Mouse (Mus musculus) thymus, adult 2 months (tissue): Measurements from ENCODE around the gene Actr5. TPM values are rescaled to one million over a fixed set of nuclear protein-coding genes. Genes with fewer than 3 reads are reported as not detected.

ENCODE experiments used
- DNase-seq: peaks from one replicate; pipeline ENCODE4 v3.0.0; 2021
- H3K27ac ChIP-seq: fragments of 200-500 bp; 2 replicates; pipeline ENCODE4 v1.5.1; 2012; ENCODE audit warnings: low read length, control low read depth; ENCODE audit not compliant: control insufficient read depth, insufficient read depth
- H3K27me3 ChIP-seq: fragments of 200-500 bp; 2 replicates; pipeline ENCODE4 v1.6.1; 2012; ENCODE audit warnings: mild to moderate bottlenecking, low read length, moderate library complexity, mixed read lengths; ENCODE audit not compliant: control insufficient read depth, insufficient read depth
- H3K36me3 ChIP-seq: fragments of 200-500 bp; 2 replicates; pipeline ENCODE4 v1.6.1; 2012; ENCODE audit warnings: mild to moderate bottlenecking, low read length, moderate library complexity; ENCODE audit not compliant: control insufficient read depth, insufficient read depth
- H3K4me1 ChIP-seq: fragments of 200-500 bp; replicated peaks from 2 replicates; pipeline ENCODE4 v1.6.1; 2012; ENCODE audit warnings: low read length; ENCODE audit not compliant: control insufficient read depth, insufficient read depth
- H3K4me3 ChIP-seq: fragments of 200-500 bp; 2 replicates; pipeline ENCODE4 v1.5.1; 2012; ENCODE audit warnings: mild to moderate bottlenecking, low read length, control low read depth, moderate library complexity; ENCODE audit not compliant: control insufficient read depth, insufficient read depth
- CTCF ChIP-seq: fragments of 200-500 bp; IDR thresholded peaks from 2 replicates; pipeline ENCODE4 v1.5.1; 2012; ENCODE audit warnings: mild to moderate bottlenecking, control low read depth, low read length, moderate library complexity, borderline replicate concordance; ENCODE audit not compliant: control insufficient read depth, poor library complexity, insufficient read depth; ENCODE audit errors: extremely low read depth
- POLR2A ChIP-seq: fragments of 200-500 bp; IDR thresholded peaks from 2 replicates; pipeline ENCODE4 v1.6.1; 2012; ENCODE audit warnings: mild to moderate bottlenecking, low read length, control low read depth, moderate library complexity; ENCODE audit not compliant: control insufficient read depth, poor library complexity, insufficient read depth; ENCODE audit errors: extremely low read depth
- WGBS: fragments of 180-500 bp; shearing (Covaris S2); methylation state at CpG from one replicate; pipeline ENCODE4 v1.1.7; 2018; 5-methylcytosine and 5-hydroxymethylcytosine counted together
- polyA plus RNA-seq: library from polyadenylated mRNA; depleted of rRNA; stranded (reverse); fragments of >200 nt; gene quantifications from 2 replicates; pipeline ENCODE4 v1.2.3, GENCODE M21; 2012; rRNA removed

Actr5 gene
- polyA plus RNA-seq, 1 experiment, result 24.8 TPM

DNA sequence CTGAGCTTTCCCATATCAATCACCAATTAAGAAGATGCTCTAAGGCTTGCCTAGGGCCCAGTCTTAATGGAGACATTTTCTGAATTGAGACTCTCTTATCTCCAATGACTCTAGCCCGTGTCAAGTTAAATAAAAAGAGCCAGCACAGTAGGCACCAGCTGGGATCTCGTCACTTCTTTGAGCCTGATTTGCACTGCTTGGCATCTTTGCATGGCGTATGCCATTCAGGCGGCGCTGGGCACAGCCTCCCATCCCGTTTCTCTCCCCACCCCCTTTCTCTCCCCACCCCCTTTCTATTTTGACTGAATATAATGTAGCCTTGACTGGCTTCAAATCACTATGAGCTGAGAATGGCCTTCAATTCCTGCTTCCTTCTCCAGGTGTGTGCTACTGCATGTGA, 57.0 kb downstream of the Actr5 start:
- H3K4me1 ChIP-seq, result peaks cover 45% of the 10 kb centered on the region
- H3K27ac ChIP-seq, result no peak overlapping the region
- DNase-seq, result no peak
- H3K36me3 ChIP-seq, result no peaks in the 10 kb centered on the region
- H3K4me3 ChIP-seq, result no peak overlapping the region
- 90% methylated on average over 6 of the region's 6 CpGs for WGBS
- H3K27me3 ChIP-seq, result no peaks in the 10 kb centered on the region
- TF ChIP-seq POLR2A (no peak), CTCF (no peak)

DNA sequence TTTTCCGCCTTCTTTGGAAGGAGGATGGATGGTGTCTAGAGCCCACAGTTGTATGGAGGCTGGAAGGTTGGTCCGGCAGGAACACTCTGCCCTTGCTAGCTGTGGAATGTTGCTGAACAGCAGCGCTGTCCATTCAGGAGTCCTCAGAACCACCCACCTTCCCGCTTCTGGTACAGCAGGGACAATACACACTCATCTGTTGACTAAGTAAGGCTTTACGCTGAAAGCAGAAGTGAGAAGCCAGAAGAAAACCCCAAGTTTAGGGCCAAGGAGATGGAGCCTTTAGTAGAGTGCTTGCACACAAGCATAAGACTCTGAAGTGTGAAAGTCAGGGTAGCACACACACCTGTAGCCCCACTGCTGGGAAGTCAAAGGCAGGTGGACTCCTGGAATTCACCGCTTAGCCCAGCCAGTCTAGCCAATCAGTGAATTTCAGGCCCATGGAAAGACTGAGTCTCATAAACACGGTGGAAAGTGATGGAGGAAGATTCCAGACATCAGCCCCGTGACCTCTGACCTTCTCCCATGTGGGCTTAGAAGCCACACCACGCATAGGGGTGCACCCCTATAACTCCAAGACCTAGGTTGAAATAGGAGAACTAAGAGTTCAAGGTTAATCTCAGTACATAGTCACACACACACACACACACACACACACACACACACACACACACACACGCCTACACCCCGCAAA, 57.8 kb downstream of the Actr5 start:
- H3K27me3 ChIP-seq, result no peaks in the 10 kb centered on the region
- H3K27ac ChIP-seq, result peak overlapping the region; percentile 21
- peaks cover 49% of the 10 kb centered on the region for H3K4me1 ChIP-seq
- no peak for TF ChIP-seq CTCF
- no peak for TF ChIP-seq POLR2A
- WGBS, result 61% methylated on average over 11 of the region's 11 CpGs
- H3K36me3 ChIP-seq, result no peaks in the 10 kb centered on the region
- H3K4me3 ChIP-seq, result no peak overlapping the region
- no peak for DNase-seq

DNA sequence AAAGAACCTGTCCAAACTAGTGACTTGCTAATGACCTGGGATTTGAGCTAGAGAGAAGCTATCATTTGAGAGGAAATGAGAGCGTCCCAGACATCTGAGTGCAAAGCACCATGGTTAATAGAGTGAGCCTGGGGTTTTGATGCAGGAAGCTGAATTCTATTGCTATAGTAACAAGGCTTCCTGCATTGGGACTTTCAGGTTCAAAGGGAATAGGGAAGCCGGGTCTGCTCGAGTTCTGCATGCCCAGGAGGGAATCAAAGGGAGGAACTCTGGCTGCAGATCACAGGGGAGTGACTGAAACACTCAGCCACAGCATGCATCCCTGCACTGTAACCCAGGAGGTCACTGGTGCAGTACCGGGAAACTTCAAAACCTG, 58.3 kb downstream of the Actr5 start:
- Histone ChIP-seq H3K27me3 (no peaks in the 10 kb centered on the region), H3K4me3 (no peak overlapping the region), H3K36me3 (no peaks in the 10 kb centered on the region), H3K27ac (no peak overlapping the region), H3K4me1 (peaks cover 49% of the 10 kb centered on the region)
- 6% methylated on average over 4 of the region's 4 CpGs for WGBS
- TF ChIP-seq POLR2A (no peak), CTCF (no peak)
- DNase-seq, result no peak

DNA sequence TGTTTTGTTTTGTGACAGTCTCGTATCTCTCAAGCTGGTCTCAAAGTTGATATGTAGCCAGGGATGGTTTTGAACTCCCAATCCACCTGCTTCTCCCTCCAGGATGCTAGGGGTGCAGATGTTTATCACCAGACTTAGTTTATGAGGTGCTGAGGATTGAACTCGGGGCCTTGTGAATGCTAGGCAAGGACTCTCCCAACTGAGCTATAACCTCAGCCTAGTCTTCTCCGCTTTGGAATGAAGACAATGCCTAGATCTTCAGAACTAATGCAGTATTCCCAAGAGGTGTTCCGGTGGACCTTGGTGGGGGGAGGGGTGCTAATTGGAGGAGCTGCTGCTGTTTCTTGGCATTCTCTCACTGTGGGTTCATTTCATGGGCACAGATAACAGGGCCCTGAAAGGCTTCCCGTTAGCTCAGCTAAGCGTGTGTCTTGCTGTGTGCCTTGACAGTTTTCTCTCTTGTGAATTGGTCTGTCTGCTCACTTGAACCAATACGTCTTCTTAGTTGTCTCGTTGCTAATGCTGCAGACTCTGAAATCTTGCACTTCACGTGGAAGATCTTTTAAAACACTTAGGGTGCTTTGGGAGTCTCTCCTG, 59.7 kb downstream of the Actr5 start:
- WGBS, result 97% methylated on average over 9 of the region's 9 CpGs
- H3K4me3 ChIP-seq, result no peak overlapping the region
- no peak for DNase-seq
- TF ChIP-seq CTCF, result no peak
- no peak overlapping the region for H3K27ac ChIP-seq
- no peaks in the 10 kb centered on the region for H3K27me3 ChIP-seq
- H3K36me3 ChIP-seq, result no peaks in the 10 kb centered on the region
- H3K4me1 ChIP-seq, result peaks cover 53% of the 10 kb centered on the region

DNA sequence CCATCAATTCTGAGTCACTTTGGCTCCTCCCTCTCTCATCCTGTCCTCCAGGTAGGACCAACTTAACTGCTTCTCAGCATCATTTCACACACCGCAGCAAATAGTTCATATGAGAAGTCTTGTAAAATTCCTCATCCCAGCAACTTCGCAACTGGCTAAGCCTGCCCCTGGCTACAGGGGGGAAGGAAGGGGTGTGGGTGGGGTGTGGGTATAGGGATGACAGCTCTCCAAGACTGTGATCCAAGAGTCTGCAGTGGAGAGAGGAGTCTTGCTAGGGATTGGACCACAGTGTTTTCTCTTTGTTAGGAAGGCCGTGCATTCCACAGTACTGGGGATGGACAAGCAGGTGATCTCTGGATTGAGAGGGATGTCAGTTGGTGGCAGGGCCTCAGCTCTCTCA, 60.2 kb downstream of the Actr5 start:
- no peak overlapping the region for H3K4me3 ChIP-seq
- H3K36me3 ChIP-seq, result no peaks in the 10 kb centered on the region
- TF ChIP-seq POLR2A (no peak), CTCF (no peak)
- no peaks in the 10 kb centered on the region for H3K27me3 ChIP-seq
- WGBS, result 97% methylated on average over 3 of the region's 3 CpGs
- no peak overlapping the region for H3K27ac ChIP-seq
- no peak for DNase-seq
- H3K4me1 ChIP-seq, result peaks cover 57% of the 10 kb centered on the region

DNA sequence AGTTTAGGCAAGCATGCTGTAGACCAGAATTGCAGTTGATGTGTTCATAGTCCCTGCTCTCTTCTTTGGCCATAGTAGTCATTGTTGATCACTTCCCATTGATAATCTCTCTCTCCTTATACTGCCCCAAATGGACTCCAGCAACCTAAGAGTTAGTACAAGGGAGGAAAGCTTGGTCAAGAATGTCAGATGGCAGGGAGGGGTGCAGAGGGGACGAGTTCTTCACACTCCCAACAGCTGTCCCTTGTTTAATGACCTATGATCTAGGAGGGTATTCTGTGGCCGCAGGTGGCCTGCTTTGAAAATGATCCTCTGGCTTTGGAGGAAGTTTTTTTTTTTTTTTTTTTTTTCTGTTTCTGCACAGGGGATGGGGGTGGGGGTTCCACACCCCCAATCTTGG, 61.7 kb downstream of the Actr5 start:
- Histone ChIP-seq H3K27ac (no peak overlapping the region), H3K36me3 (no peaks in the 10 kb centered on the region), H3K4me1 (peaks cover 61% of the 10 kb centered on the region), H3K27me3 (no peaks in the 10 kb centered on the region), H3K4me3 (no peak overlapping the region)
- 83% methylated on average over 2 of the region's 2 CpGs for WGBS
- no peak for DNase-seq
- TF ChIP-seq POLR2A, result no peak

DNA sequence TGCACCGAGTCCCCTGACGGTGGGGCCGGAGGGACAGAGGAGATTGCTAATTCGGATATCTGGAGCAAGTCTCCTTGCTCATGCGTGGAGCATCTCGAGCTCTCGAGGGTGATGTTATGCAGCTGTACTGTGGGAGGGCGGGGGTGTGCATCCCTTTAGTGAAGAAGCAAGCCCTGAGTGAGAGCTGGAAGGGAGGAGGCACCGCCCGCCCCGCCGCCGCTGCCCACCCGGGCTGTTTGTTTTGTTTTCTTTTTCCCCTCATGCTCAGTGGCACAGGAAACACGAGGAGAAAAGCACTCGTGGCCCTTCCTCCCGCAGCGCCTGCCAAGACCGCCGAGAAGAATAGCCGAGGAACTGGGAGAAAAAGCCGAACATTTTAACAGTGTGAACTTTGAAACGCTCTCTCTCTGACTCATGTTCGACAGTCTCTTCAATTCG, 63.1 kb downstream of the Actr5 start:
- H3K36me3 ChIP-seq, result no peaks in the 10 kb centered on the region
- 23% methylated on average over 25 of the region's 25 CpGs for WGBS
- peaks cover 58% of the 10 kb centered on the region for H3K4me1 ChIP-seq
- DNase-seq, result peak; percentile 80
- no peaks in the 10 kb centered on the region for H3K27me3 ChIP-seq
- H3K4me3 ChIP-seq, result peak overlapping the region; percentile 28
- H3K27ac ChIP-seq, result peak overlapping the region; percentile 63
- TF ChIP-seq POLR2A, result 0 out of 2 replicates have a peak, but pooled peaks have one; percentile 14
- TF ChIP-seq CTCF, result no peak

Other genes with a start within 250 kb of the Actr5 start
- 9.3 and 16.1 TPM in 2 replicates for gene Snhg11, start 249.2 kb upstream of the Actr5 start, polyA plus RNA-seq
- 43.8 and 47.8 TPM in 2 replicates for gene Ralgapb, start 215.0 kb upstream of the Actr5 start, polyA plus RNA-seq
- gene Adig, start 122.3 kb upstream of the Actr5 start, polyA plus RNA-seq, result 20.8 and 23.1 TPM in 2 replicates
- 0.06 and 0.24 TPM in 2 replicates for gene Arhgap40, start 112.1 kb upstream of the Actr5 start, polyA plus RNA-seq
- 0.11 and 0.13 TPM in 2 replicates for gene Slc32a1, start 14.1 kb upstream of the Actr5 start, polyA plus RNA-seq
- 55.8 and 61.4 TPM in 2 replicates for gene Ppp1r16b, start 40.5 kb downstream of the Actr5 start, polyA plus RNA-seq
- gene Fam83d, start 143.2 kb downstream of the Actr5 start, polyA plus RNA-seq, result 26.2 and 32.5 TPM in 2 replicates
- gene Dhx35, start 169.9 kb downstream of the Actr5 start, polyA plus RNA-seq, result 29.9 and 30.2 TPM in 2 replicates